Mouse (Mus musculus): ENCODE results near the gene Shroom4. TPM values are rescaled to one million over a fixed set of nuclear protein-coding genes. Genes with fewer than 3 reads are reported as not detected.

Gene Shroom4
- polyA plus RNA-seq, 1 experiment: 2.0 TPM

DNA sequence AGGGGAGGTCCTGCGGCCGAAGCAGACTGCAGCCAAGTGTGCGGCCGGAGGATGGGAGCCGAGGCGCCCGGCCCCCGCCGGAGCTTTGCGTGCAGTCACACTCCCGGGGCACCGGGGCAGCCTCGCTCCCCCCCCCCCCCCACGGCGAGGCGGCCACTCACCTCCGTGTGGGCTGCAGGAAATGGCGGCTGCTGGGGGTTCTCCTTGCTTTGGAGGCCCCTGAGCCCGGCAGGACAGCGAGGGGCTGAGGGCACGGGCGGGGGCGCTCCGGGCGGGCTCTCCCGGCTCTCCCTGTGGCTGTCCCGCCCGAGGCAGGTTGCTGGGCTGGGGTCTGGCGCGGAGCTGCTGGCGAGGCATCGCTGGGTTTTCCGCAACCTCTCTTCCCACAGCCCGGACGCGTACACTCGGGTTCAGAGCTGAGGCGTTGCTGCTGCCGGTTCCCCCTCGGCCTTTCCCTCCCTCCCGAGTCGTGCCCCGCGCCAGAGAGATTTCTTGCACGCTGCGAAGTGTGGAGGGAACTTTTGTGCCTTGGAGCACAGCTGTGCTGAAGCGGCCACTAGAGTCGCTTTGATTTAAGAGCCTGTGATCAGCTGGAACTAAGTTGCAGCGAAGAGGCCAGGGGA lies 855 bp downstream of the Shroom4 start:
- TF ChIP-seq POLR2A (IDR thresholded peaks at IDR 0.05; ENCODE audit: borderline replicate concordance, insufficient read depth, low read length) (no peak), CTCF (IDR thresholded peaks at IDR 0.05; ENCODE audit: borderline replicate concordance, insufficient read depth, low read depth, low read length) (no peak)
- peak in 1 of 2 experiments; percentile 24 for DNase-seq
- WGBS: 14% methylated on average over 29 of the region's 49 CpGs
- Histone ChIP-seq H3K4me3 (replicated peaks; ENCODE audit: insufficient read depth, low read depth, low read length) (peak overlapping the region; percentile 89), H3K27ac (ENCODE audit: insufficient read depth, low read length) (no peak overlapping the region), H3K4me1 (ENCODE audit: control insufficient read depth, insufficient read depth, low read length) (no peaks in the 10 kb centered on the region), H3K27me3 (ENCODE audit: control insufficient read depth, insufficient read depth, low read length) (no peaks in the 10 kb centered on the region)

DNA sequence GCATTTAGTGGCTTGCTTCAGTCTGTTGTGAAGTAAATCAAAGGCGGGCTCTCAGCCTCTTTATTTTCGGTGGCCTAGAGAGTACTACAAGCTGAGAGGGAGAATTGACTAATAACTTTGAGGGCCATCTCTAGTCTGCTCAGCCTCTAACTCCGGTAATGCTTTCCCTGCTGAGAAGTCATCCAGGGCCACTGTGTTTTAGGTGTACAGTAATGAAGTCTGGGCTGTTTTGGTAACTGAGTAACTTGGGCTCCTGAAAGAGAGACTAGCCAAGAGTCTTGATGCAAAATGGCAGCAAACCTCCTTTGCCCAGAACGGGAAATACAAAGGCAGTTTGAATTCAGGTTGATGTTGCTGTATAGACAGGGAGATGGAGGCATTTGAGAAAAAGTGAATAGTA lies 3.3 kb downstream of the Shroom4 start:
- Histone ChIP-seq H3K27ac (ENCODE audit: insufficient read depth, low read length) (no peak overlapping the region), H3K27me3 (ENCODE audit: control insufficient read depth, insufficient read depth, low read length) (no peaks in the 10 kb centered on the region), H3K4me3 (replicated peaks; ENCODE audit: insufficient read depth, low read depth, low read length) (no peak overlapping the region), H3K4me1 (ENCODE audit: control insufficient read depth, insufficient read depth, low read length) (no peaks in the 10 kb centered on the region)
- no peak for DNase-seq
- no peak for TF ChIP-seq CTCF (IDR thresholded peaks at IDR 0.05; ENCODE audit: borderline replicate concordance, insufficient read depth, low read depth, low read length)
- TF ChIP-seq POLR2A (IDR thresholded peaks at IDR 0.05; ENCODE audit: borderline replicate concordance, insufficient read depth, low read length): no peak
- WGBS: 84% methylated on average over 4 of the region's 4 CpGs

DNA sequence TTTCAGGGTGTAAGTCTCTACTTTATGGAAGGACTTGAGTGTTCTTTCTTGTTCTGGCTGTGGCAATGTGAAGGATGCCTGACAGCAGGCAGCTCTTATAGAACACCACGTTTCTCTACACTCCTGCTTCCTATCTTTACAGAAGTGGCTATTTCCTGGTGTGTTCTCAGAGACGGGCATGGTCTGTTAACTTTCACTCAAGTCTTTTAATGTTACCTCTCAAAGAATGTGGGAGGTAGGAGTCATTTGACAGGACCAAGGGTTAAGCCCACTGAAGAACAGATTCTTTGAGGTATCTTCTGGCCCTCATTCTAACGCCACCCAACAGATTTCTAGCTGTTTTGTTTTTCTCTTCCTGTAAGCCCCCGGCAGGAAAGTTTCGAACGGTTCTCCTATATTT lies 9.5 kb downstream of the Shroom4 start:
- Histone ChIP-seq H3K4me3 (replicated peaks; ENCODE audit: insufficient read depth, low read depth, low read length) (no peak overlapping the region), H3K27ac (ENCODE audit: insufficient read depth, low read length) (no peak overlapping the region), H3K4me1 (ENCODE audit: control insufficient read depth, insufficient read depth, low read length) (no peaks in the 10 kb centered on the region), H3K27me3 (ENCODE audit: control insufficient read depth, insufficient read depth, low read length) (no peaks in the 10 kb centered on the region)
- WGBS: 68% methylated on average over 6 of the region's 6 CpGs
- no peak for DNase-seq
- TF ChIP-seq CTCF (IDR thresholded peaks at IDR 0.05; ENCODE audit: borderline replicate concordance, insufficient read depth, low read depth, low read length): no peak
- TF ChIP-seq POLR2A (IDR thresholded peaks at IDR 0.05; ENCODE audit: borderline replicate concordance, insufficient read depth, low read length): no peak

DNA sequence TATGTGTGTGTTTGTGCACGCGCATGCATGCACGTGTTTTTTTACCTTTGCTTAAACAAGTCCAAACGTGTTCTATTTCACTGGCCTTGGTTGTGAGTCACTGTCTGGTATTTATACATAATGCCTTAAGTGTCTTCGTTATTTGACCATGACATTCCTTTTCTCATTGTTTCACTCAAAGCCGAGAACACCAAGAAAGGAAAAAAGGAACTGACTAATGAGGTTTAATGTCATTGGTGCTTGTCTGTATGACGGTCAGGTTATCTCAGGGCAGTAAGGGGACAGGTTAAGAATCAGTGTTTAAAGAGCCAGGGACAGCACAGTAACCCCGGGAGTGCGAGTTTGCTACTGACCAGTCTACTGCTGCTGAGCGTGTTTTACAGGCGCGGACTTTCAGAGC lies 15.8 kb downstream of the Shroom4 start:
- no peak overlapping the region for H3K27ac ChIP-seq (ENCODE audit: insufficient read depth, low read length)
- no peak for DNase-seq
- H3K4me3 ChIP-seq (replicated peaks; ENCODE audit: insufficient read depth, low read depth, low read length): no peak overlapping the region
- 87% methylated on average over 12 of the region's 12 CpGs for WGBS
- no peaks in the 10 kb centered on the region for H3K27me3 ChIP-seq (ENCODE audit: control insufficient read depth, insufficient read depth, low read length)
- H3K4me1 ChIP-seq (ENCODE audit: control insufficient read depth, insufficient read depth, low read length): no peaks in the 10 kb centered on the region
- TF ChIP-seq POLR2A (IDR thresholded peaks at IDR 0.05; ENCODE audit: borderline replicate concordance, insufficient read depth, low read length): no peak
- TF ChIP-seq CTCF (IDR thresholded peaks at IDR 0.05; ENCODE audit: borderline replicate concordance, insufficient read depth, low read depth, low read length): no peak

DNA sequence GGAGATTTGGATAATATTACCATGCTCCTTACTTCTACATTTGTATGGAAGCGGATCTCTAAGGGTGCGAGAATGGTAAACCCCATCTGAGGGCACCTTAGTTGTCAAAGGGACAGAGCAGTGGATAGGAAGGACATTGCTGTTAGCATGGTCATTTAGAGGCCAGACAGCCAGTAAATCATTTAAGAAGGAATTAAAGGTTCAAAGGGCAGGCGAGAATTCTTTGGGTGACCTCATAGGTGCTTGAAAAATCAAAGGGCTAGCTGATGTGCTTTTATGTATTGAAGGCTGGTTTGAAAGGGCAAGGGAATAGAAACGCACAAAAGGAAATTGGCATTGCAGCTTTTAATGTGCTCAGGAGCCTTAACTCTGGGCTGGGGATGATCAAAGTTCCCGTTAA lies 16.3 kb downstream of the Shroom4 start:
- Histone ChIP-seq H3K4me1 (ENCODE audit: control insufficient read depth, insufficient read depth, low read length) (no peaks in the 10 kb centered on the region), H3K4me3 (replicated peaks; ENCODE audit: insufficient read depth, low read depth, low read length) (no peak overlapping the region), H3K27me3 (ENCODE audit: control insufficient read depth, insufficient read depth, low read length) (no peaks in the 10 kb centered on the region), H3K27ac (ENCODE audit: insufficient read depth, low read length) (no peak overlapping the region)
- no peak for DNase-seq
- 81% methylated on average over 5 of the region's 5 CpGs for WGBS
- TF ChIP-seq POLR2A (IDR thresholded peaks at IDR 0.05; ENCODE audit: borderline replicate concordance, insufficient read depth, low read length) (no peak), CTCF (IDR thresholded peaks at IDR 0.05; ENCODE audit: borderline replicate concordance, insufficient read depth, low read depth, low read length) (no peak)

DNA sequence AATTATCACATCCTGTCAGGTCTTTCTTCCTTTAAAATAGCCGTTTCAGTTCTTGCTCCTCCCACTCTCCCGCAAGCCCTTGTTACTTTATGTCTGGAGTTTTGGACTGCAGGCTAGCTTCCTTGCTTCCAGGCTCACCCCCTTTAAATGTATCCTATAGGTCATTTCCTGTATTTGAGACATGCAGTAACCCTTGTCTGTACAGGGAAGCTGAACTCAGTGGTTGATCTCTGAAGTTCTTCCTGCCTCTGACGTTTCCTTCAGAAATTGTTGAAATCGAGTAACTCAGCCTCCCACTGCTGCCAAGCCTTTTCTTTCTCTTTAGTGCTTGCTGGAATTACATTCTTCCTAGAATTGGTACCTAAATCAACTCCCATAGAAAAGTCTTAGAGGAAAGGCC lies 18.5 kb downstream of the Shroom4 start:
- no peak for DNase-seq
- H3K4me3 ChIP-seq (replicated peaks; ENCODE audit: insufficient read depth, low read depth, low read length): no peak overlapping the region
- no peaks in the 10 kb centered on the region for H3K4me1 ChIP-seq (ENCODE audit: control insufficient read depth, insufficient read depth, low read length)
- H3K27me3 ChIP-seq (ENCODE audit: control insufficient read depth, insufficient read depth, low read length): no peaks in the 10 kb centered on the region
- TF ChIP-seq CTCF (IDR thresholded peaks at IDR 0.05; ENCODE audit: borderline replicate concordance, insufficient read depth, low read depth, low read length): no peak
- TF ChIP-seq POLR2A (IDR thresholded peaks at IDR 0.05; ENCODE audit: borderline replicate concordance, insufficient read depth, low read length): no peak
- 51% methylated on average over 4 of the region's 4 CpGs for WGBS
- no peak overlapping the region for H3K27ac ChIP-seq (ENCODE audit: insufficient read depth, low read length)

DNA sequence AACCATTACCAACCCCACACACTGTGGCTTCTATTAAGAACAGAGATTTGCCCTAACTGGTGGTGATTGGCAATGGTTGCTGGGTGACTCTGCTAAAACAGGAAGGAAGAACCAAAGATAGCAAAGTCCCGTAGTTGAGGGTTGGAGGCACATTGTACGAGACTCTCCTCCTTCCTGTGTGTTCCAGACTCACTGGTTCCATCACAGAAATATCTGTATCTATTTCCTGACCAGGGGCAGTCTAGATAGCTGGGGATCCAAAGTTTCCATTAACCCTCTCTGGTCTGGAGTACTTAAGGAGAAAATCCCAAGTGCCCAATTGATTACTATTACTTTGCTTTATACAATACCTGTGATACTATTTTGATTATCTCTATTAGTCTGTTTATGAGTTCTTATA lies 35.6 kb downstream of the Shroom4 start:
- no peaks in the 10 kb centered on the region for H3K4me1 ChIP-seq (ENCODE audit: control insufficient read depth, insufficient read depth, low read length)
- 76% methylated on average over 2 of the region's 2 CpGs for WGBS
- no peaks in the 10 kb centered on the region for H3K27me3 ChIP-seq (ENCODE audit: control insufficient read depth, insufficient read depth, low read length)
- no peak for TF ChIP-seq CTCF (IDR thresholded peaks at IDR 0.05; ENCODE audit: borderline replicate concordance, insufficient read depth, low read depth, low read length)
- TF ChIP-seq POLR2A (IDR thresholded peaks at IDR 0.05; ENCODE audit: borderline replicate concordance, insufficient read depth, low read length): no peak
- H3K27ac ChIP-seq (ENCODE audit: insufficient read depth, low read length): no peak overlapping the region
- no peak overlapping the region for H3K4me3 ChIP-seq (replicated peaks; ENCODE audit: insufficient read depth, low read depth, low read length)
- no peak for DNase-seq

DNA sequence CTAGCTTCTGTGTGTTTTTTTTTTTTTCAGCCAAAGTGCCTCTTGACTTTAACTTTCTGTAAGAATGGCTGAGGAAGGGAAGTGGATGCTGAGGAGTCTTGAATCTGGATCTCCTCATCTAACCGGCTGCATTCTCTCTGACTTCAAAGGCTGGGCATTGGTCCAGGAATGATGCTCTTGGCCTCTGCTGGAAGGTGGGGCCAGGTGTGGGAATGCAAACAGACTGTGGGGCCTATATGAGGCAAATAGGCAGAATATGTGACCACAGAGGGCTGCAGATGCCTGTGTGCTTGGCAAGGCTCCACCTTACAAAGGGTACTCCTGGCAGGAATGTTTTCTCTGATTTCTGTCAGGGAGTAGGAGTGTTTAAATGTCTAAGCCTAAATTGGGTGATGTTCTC lies 46.8 kb downstream of the Shroom4 start:
- peak in 1 of 2 experiments; percentile 2 for DNase-seq
- no peaks in the 10 kb centered on the region for H3K4me1 ChIP-seq (ENCODE audit: control insufficient read depth, insufficient read depth, low read length)
- no peaks in the 10 kb centered on the region for H3K27me3 ChIP-seq (ENCODE audit: control insufficient read depth, insufficient read depth, low read length)
- H3K4me3 ChIP-seq (replicated peaks; ENCODE audit: insufficient read depth, low read depth, low read length): no peak overlapping the region
- TF ChIP-seq POLR2A (IDR thresholded peaks at IDR 0.05; ENCODE audit: borderline replicate concordance, insufficient read depth, low read length): no peak
- TF ChIP-seq CTCF (IDR thresholded peaks at IDR 0.05; ENCODE audit: borderline replicate concordance, insufficient read depth, low read depth, low read length): no peak
- H3K27ac ChIP-seq (ENCODE audit: insufficient read depth, low read length): no peak overlapping the region
- whole genome bisulfite sequencing: 28% methylated on average over 1 of the region's 1 CpGs

All from cerebellum, adult 2 months (tissue).